Mouse (Mus musculus) liver, adult (tissue): ENCODE data around the gene Nipa2.

Experiments
- GATA4 ChIP-seq: IDR thresholded peaks from 2 replicates; pipeline ENCODE4 v1.6.1; 2014; ENCODE audit warnings: mild to moderate bottlenecking, low read length; ENCODE audit not compliant: insufficient replicate concordance

Gene Nipa2

DNA sequence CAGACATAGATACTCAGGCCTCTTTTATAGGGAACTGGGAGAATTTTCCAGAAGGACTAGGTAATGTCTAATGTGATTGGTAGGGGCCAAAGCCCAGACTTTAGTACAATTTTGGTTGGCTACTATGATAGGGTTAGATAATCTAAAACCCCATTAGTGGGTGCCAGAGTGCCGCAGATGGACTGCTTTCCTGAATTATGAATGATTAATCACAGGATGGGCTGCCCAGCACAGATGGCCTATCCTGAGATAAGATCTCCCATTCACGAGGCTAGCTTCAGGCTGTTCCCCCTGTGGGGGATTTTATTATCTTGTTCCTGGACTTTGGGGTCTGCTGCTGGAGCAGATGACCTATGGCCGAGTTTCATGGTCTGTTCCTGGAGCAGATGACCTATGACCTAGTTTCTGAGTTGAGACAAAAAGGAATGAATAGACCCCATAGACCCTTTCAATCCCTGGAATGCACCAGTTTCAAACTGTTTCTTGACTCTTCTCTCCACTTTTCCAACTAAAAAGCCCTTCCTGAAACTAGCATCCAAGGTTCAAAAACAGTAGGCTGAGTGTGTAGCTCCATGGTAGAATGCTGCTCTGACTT lies 4.7 kb upstream of the Nipa2 start:
- no peak for TF ChIP-seq GATA4

DNA sequence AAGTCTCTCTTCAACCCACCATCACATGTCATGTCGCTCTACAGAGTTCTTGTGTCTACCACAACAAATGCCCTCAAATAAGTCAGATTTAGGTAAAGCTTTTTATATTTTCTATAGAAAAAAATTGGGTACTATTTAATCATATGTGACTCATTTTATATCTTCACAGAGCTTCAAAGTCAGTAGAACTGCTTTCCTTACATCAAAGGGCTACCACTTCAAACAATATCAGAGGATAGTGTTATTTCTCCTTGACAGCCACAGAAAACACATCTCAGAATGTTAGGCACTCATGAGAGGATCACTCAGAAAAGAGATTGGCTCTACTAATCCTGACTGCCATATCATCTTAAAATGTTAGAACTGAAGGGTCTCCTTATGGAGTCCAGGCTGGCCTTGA lies 1.8 kb downstream of the Nipa2 start:
- no peak for TF ChIP-seq GATA4

DNA sequence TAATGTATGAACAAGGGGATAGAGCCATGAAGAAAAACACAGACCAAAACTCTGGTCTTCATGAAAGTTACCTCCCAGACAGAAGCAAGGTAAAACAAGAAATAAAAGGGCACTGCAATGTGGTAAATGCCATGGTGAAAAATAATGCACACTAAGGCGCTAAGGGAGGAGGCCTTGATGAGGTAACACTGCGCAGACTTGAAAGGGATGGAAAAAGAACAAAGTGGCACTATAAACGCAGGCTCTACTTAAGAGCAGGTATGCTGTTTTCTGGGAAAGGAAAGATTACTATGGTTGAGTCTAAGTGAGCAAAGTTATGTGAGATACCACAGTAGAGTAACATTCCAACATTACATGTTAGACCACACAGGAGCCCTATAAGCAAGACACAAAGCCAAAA lies 2.5 kb downstream of the Nipa2 start:
- no peak for TF ChIP-seq GATA4

DNA sequence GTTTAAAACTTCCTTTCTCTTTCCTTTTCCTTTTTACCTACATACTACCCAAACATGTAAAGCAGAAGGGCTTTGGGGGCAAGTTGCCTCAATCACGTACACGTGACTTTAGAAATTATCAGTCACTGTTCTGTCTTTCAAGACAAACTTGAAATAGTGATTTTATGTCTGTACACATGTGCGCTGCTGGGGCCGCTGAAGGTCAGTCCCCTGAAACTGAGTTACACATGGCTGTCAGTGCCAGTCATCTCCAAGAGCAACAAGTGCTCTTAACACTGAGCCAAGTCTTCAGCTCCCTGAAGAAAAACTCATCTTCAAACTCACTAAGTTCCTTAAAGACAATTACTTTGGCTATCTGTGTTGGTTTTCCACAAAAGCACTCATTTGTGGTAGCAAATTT lies 4.4 kb downstream of the Nipa2 start:
- TF ChIP-seq GATA4: no peak

DNA sequence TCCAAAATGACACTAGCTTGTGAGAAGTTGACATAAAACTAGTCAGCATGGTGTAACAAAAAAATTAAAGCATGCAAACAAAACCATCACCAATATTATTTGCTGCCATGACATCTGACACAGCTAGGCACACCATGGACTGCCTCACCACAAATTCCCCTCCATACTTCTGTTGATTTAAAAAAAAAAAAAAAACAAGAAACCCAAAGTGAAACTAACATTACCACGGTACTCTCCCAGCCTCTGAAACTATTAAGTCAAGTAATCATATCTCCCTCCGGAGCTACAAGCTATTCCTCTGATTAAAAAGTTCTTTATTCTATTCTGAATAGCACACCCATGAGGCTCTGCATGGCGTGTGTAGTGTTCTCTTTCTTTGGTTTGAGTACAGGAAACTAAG lies 5.1 kb downstream of the Nipa2 start:
- TF ChIP-seq GATA4: no peak

DNA sequence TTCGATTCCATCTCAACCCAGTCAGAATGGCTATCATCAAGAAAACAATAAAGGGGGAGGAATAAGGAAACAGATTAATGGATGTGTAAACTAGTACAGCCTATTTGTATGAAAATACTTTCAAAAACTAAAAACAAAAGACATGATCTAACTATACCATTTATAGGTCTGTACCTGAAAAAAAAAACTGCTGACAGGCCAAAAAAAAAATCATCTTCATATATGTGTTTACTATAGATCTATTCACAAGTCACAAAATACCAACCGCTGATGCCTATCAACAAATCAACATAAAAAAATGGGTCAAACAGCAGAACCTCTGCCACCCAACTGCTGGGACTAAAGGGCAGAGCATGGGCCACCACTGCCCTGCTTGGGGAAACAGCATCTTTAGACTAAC lies 6.2 kb downstream of the Nipa2 start:
- TF ChIP-seq GATA4: no peak

DNA sequence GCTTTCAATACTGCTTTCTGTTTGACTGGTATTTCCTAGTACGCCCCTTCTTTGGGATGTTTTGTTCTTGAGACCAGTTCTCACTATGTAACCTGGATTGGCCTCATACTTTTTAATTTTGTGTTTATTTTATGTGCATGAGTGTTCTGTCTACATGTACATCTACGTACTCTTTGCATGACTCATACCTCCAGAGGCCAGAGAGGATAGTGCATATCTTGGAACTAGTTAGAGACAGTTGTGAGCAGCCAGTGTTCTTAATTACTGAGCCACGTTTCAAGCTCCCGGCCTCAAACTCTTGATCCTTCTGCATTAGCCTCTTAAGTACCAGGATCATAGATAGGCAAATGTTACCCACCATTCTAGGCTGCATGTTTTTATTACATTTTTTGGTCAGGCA lies 23.9 kb downstream of the Nipa2 start:
- TF ChIP-seq GATA4: no peak

DNA sequence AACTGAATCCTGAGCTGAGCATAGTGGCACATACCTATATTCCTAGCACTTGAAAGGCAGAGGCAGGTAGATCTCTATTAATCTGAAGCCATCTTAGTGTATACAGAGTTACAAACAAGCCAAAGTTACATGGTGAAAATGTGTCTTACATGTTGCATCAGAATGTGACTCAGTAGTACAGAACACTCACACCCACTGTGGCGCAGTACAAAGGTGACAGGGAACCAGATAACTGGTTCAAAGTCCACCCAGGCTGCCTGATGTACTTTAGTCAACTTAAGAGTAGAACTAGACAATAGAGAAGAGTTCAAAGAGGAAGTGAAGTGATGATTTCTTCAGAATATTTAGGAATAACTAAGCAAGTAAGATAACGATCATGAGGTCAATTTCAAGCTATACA lies 27.3 kb downstream of the Nipa2 start:
- peak; percentile 95 for TF ChIP-seq GATA4

DNA sequence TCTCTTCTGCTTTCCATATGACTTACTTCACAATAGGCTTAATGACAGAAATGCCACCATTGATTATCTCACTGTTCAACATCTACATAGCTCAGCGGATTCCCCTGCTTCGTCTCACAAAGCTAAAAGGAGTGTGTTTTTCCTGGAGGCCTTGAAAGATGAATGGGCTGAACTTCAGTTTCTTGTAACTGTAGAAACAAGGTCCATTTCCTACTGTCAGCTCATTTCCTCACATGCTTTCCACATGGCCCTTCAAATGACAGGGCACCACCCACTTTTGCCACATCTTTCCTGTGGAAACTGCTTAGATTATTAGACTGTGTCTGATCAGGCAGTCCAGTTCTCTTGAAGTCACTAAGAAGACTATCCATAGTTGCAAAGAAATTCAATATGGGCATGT lies 33.6 kb downstream of the Nipa2 start:
- no peak for TF ChIP-seq GATA4

DNA sequence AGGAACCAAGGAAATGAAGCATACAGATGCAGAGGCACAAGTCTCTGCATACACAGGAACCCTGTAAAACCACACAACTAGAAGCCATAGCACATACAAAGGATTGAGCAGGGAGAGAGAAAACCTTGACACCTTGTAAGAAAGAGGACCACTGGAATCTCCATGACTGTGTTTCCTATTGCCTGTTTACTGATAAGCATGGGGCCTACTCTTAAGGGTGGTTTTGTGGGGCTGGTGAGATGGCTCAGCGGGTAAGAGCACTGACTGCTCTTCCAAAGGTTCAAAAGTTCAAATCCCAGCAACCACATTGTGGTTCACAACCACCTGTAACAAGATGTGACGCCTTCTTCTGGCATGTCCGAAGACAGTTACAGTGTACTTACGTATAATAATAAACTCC lies 35.0 kb downstream of the Nipa2 start:
- TF ChIP-seq GATA4: no peak

DNA sequence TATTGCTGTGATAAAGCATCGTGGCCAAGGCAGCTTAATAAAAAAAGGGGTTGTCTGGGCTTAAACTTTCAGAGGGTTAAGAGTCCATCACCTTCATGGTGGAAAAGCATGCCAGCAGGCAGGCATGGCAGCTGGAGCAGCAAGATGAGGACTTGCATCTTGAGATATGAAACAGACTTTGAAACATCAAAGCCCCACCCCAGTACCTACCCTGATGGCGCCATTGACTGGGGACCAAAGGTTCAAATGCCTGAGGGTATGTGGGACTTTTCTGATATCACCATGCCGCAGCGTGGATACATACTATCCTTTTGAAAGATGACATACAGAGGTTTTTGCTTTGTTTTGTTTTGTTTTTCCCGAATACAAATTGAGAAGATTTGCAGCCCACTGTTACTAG lies 50.2 kb downstream of the Nipa2 start:
- no peak for TF ChIP-seq GATA4

DNA sequence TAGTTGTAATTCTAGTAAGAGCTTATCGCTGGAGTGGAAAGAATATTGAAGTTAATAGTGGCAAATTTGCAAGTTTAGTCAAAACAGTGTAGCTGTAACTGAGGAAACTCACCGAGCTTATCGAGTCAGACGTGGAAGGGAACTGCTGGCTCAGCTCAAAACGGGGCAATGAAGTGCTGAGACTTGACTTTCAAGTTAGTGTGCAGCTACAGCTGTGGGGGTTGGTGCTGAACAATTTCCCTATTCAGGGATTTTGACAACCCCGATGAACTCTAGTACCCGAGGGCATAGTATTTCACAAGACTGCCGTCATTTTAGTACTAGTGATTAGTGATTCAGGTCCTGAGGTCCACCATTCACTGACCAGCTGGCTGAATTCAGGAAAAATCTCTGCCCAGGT lies 50.9 kb downstream of the Nipa2 start:
- peak; percentile 45; the same call in 1 of the 2 replicates for TF ChIP-seq GATA4

DNA sequence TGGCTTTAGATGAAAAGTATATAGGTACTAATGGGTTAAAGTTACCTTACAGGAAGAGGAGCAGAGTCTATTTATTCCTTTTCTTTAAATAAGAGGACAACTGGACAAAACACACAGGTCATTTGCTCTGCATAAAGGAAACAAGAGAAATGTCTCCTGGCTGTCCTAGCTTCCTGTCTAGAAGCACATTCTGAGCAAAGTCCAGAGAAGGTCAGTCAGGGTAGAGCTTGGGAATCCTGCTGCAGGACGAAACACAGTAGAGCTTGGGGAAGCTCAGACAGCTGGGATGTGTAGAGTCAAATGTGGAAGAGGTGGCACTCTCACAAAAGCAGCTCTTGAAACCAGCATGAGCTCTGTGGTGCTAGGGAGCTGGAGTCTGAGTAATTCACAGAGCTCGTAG lies 51.9 kb downstream of the Nipa2 start:
- no peak for TF ChIP-seq GATA4

DNA sequence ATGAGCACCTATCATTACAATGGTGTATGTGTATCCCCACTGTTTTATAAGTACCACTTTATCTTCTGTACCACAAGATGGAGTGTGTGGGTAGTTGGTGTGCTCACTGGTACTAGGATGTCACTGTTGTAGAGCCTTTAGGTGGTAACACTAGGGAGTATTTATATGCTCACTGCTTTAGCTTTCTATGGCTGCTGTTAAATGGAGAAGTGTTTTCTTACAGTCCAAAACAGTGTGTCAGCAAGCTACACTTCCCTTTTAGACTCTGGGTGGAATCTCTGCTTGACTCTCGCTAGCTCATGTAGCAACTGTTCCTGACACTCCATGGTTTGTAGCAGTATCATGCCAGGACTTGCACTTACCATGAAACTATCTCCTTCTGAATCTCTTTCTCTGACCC lies 52.8 kb downstream of the Nipa2 start:
- TF ChIP-seq GATA4: no peak

DNA sequence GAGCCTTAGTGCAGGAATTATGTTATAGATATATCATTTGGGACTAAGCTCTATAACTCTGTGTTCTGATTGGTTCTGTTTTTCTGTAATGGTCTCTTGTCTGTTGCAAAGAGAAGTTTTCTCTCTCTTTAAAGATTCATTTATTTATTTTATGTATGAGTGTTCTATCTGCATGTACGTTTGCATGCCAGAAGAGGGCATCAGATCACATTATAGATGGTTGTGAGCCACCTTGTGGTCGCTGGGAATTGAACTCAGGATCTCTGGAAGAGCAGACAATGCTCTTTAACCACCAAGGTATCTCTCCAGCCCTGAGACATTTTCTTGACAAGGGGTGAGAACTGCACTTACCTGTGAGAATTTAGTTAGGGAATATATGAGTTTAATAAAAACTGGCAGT lies 56.8 kb downstream of the Nipa2 start:
- TF ChIP-seq GATA4: no peak

DNA sequence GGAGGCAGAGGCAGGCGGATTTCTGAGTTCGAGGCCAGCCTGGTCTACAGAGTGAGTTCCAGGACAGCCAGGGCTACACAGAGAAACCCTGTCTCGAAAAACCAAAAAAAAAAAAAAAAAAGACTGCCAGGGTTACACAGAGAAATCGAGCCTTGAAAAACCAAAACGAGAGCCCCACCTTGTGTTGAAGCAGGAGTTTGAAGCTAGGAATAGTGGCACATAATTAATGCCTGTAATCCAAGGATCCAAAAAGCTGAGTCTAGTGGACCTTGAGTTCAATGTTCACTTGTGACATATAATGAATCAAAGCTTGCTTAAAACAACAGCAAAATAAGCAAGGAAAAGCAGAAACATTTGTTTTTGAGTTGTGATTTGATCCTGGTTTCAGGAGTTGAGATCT lies 58.5 kb downstream of the Nipa2 start:
- no peak for TF ChIP-seq GATA4

DNA sequence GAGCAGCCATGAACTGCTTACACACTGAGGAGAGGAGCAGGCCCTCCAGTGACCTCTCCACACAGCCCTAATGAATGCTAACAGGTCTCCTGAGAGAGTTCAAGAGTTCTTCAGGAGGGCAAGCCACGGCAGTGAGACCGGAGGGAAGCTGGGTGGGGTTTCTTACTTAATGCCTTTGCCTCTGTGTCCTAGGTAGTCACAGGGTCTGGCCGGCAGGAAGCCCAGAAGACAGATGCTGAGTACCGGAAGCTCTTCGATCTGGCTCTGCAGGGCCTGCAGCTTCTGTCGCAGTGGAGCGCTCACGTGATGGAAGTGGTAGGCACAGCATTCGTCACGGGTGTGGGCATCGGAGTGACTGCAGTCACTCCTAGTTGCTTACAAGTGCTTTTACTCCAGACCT lies 70.5 kb downstream of the Nipa2 start:
- TF ChIP-seq GATA4: no peak

DNA sequence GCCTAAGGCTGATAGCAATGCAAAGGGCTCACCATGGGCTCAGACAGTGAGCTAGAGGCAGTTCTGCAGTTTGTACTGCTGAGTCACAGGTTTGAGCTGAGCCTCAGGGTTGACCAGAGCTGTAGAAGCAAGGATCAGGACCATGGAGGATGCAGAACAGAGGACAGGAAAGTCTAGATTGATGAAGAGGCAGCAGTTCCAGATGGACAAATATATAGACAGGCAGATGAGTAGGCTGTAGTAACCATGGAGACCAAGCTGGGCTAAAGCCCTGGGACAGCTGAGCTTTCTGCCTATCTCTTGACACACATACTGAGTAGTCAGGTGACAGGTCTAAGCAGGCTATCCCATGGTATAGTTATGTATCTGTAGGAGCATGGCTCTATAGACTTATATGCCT lies 71.5 kb downstream of the Nipa2 start:
- TF ChIP-seq GATA4: no peak

DNA sequence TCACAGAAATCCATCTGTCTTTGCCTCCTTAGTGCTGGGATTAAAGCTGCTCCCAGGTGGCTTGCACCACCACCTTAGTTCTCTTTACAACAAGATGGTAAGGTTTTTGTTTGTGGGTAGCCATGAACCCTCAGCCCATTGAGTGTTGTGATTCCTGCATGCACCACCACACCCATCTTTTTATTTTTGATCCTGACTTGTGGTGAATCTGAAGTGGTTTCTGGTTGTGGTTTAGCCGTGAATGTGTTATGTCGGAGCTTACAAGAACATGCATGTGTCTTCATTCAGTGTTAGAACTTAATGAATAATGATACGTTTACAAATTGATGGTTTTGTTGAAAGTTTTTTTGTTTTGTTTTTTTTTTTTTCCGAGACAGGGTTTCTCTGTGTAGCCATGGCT lies 72.3 kb downstream of the Nipa2 start:
- no peak for TF ChIP-seq GATA4

DNA sequence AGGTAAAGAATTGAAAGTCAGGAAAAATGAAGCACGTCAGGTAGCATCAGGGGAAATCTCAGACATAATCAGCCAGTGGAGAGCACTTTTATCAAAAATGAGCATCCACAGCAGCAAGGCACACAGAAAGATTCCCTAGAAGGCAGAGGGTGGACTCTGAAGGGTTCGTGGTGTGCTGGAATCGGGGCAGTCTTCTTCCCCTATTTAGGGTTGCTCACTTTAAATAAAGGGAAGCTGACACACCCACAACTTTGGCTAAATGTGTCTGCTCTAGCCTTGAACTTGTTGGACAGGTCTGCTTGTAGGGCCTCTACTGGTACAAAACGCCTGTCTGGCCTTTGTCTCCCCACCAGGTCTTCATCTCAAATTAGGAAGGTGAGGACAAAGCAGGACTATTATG lies 73.7 kb downstream of the Nipa2 start:
- TF ChIP-seq GATA4: no peak
